Mouse (Mus musculus) urinary bladder, postnatal 36 days (tissue): ENCODE measurements around the gene Adamtsl3.
"Not testable (repeated sequence)": the region's sequence is repeated elsewhere in the genome, so short reads cannot be mapped to it uniquely, and the experiment has no call there.

Source experiments
- DNase-seq, 2 experiments: peaks; one replicate each; pipeline ENCODE4 v3.0.0; 2022; ENCODE audit warnings: low spot score in 2 of 2, mixed read lengths in 1 of 2

Adamtsl3 gene

DNA sequence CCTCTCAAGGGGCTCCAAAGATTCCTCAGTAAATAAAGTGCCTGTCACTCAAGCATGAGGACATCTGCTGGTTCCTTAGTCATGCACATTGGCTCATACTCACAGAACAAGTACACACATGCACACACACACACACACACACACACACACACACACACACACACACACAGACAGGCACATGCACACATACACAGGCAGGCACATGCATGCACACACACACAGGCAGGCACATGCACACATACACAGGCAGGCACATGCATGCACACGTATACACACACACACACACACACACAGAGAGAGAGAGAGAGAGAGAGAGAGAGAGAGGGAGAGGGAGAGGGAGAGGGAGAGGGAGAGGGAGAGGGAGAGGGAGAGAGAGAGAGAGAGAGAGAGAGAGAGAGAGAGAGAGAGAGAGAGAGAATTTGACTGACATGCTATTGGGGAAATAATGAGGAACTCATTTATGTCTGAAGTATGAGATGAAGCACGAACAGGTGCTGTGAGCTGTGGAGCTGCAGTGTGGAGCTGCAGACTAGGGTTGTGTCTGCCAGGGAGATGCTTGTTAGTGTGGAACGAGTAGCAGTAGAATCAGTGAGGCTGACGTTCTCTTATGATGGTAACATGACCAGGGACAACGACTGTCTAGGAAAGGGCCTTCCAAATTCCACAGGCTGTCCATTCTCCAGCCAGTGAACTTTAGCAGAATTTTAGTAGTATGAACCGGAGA lies 85.0 kb downstream of the Adamtsl3 start:
- not testable (repeated sequence) for DNase-seq

DNA sequence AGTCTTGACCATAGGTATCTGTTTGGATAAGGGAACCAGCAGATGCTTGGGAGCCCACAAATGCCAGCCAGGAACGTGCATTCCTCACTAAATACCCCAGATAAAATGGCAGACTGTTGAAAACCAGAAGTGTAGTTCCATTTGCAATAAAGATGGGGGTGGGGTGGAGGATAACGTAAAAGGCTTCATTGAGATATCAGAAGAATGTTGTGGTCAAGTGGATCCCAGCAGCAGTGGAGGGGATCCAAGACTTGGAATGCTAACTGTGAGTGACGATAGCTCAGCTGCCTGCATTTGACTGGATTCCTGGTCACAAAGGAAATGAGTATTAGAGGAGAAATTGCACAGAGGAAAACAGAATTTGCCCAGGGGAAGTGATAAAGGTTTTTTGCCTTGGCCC lies 87.1 kb downstream of the Adamtsl3 start:
- DNase-seq, result no peak

GRCm38 (mm10) chr7:82423602-82424001 lies 88.1 kb downstream of the Adamtsl3 start:
- DNase-seq, result no peak

DNA sequence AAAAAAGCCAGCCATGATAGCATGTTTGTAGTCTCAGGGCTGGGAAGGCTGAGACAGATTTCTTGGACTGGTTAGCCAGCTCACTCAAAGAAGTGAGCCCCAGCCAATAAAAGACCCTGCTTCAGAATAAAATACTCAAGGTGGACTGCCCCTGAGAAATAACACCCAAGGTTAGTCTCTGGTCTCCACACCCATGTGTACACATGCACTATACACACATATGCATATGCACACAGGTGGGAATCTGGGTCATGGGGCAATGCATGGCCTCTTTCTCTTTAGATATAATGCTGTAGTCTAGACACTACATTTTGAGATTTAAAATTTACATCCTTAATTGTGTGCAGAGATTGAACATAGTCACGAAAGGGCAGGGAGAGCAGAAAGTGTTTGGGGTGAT lies 88.8 kb downstream of the Adamtsl3 start:
- no peak for DNase-seq

GRCm38 (mm10) chr7:82425374-82425773 lies 89.9 kb downstream of the Adamtsl3 start:
- DNase-seq, result no peak

- no peak for DNase-seq
These were observed 94.0 kb downstream of the Adamtsl3 start for GRCm38 (mm10) chr7:82429447-82429846.

GRCm38 (mm10) chr7:82431572-82431971 lies 96.1 kb downstream of the Adamtsl3 start:
- DNase-seq, result no peak

GRCm38 (mm10) chr7:82433226-82433625 lies 97.7 kb downstream of the Adamtsl3 start:
- no peak for DNase-seq

DNA sequence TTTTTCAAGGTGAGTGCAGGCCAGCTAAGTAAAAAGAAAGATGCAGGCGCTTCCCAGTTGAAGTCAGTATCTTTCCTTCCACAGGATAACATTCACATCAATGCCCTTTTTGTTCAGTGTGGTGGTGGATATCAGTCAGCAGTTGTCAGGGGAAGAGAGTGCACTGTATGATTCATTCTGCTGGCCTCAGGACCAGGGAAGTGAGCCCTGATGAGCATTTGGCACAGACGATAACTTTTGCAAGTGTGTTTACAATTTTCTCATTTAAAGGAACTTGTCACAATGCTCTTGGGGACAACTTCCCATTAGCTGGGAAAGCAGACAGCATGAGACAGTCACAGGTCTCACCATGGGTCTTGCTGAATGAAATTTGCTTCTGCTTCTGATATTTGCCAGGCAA lies 122.9 kb downstream of the Adamtsl3 start:
- DNase-seq, result no peak

- peak in 1 of 2 experiments; percentile 5 for DNase-seq
These were observed 127.5 kb downstream of the Adamtsl3 start for GRCm38 (mm10) chr7:82462921-82463523.

DNA sequence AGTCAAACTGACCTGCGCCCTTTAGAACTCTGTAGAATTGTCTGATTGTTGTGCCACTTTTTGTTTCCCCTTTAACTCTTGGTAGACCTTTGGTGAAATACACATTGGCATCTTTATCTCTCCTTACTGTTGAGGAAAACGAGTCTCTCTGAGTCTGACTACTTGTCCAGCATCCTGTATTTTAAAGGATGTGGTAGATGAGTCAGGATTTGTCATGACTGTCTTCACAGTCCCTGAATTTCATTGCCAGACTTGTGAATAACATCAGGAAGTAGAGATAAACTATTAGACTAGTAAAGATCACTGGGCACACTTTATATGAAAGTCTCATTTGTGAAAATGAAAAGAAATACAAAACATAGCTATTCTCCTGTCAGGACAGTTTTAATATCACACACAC lies 128.9 kb downstream of the Adamtsl3 start:
- DNase-seq, result no peak

DNA sequence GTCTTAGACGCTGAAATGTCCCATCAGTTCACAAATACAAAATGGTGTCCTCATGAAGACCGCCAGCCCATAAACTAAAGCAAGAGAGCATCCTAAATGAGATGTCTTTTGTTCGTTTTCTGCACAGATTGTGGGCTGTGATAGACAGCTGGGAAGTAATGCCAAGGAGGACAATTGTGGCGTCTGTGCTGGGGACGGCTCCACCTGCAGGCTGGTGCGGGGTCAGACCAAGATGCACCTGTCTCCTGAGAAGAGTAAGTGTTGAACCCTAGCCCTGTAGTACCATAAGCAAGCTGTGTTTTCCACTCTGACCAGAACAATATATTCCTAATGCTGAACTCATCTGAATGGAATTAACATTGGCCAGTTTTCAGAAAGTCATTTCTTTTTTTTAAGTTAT lies 129.9 kb downstream of the Adamtsl3 start:
- DNase-seq, result no peak

- DNase-seq, result no peak
These were observed 141.1 kb downstream of the Adamtsl3 start for GRCm38 (mm10) chr7:82476441-82477221.

DNA sequence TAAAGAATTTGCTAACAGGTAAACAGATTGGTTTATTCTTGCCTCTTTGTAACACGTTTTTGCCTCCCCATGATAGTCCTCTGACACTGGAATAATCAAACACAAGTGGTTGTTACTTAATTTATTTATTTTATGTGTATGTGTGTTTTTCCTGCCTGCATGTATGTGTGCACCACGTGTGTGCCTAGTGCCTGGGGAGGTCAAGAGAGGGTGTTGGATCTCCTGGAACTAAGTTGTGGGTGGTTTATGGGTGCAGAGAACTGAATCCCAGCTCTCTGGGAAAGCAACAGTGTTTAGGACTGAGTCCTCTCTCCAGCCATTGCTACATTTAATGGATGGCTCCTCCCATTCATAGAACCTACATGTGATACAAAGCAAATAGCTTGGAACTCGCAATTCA lies 143.0 kb downstream of the Adamtsl3 start:
- no peak for DNase-seq

DNA sequence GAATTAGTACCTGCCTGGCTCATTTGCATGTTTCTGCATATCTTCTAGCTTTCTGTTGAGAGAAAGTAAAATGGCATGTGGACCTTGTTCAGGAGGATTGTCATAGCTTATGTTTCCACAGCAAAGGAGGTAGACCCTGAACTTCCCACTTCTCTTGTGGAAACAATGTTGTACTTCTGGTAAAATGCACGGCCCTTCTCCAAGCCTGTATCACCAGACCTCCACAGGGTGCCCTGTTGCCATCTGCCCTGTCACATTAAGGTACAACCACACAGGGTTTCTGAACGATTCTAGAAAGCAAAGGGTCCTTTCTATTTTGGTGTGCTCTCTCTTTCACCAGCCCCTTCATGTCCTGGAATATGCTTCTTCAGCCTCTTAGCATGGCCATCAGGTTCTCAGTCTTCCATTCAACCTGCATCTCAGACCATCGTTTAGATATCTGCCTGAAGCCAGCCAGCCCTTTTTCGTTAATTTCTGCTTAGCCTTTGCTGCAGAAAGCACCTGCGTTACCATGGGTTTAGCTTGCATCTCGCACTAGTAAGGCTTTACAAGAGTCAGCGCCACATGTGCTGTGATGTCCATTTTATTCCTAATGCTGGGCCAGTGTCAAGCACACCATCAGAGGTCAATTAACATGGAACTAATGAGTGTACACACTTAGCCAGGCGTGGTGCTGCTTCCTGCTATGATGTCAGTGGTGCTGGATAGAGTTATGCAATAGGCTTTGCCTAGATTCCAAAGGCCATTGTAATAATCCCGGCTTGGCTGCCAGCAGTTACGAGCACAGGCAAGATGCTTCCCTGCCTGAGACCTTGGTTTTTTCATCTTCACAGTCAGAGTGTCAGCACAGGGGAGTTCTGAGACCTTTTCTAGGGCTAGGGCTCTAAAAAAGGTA lies 143.6 kb downstream of the Adamtsl3 start:
- DNase-seq, result peak; percentile 31 to 52

GRCm38 (mm10) chr7:82483426-82483825 lies 147.9 kb downstream of the Adamtsl3 start:
- DNase-seq, result no peak

DNA sequence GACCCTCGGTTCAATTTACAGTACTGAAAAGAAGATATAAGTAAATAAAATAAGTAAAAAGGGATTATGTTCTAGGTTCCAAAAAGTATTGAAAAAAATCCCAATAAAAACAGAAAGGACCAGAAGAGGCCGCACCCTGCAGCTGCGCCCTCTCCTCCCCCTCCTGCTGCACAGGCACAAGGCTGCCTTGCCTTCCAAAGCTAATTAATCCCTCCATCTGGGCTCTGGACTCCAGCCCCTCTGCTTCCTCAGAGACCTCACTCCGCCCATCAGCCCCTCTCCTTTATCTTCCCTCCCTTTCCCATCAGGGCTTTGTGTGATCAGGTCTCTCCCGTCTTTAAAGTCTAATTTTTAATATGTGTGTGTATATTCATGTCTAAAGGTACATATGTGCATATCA lies 149.3 kb downstream of the Adamtsl3 start:
- DNase-seq, result peak in 1 of 2 experiments; percentile 16

DNA sequence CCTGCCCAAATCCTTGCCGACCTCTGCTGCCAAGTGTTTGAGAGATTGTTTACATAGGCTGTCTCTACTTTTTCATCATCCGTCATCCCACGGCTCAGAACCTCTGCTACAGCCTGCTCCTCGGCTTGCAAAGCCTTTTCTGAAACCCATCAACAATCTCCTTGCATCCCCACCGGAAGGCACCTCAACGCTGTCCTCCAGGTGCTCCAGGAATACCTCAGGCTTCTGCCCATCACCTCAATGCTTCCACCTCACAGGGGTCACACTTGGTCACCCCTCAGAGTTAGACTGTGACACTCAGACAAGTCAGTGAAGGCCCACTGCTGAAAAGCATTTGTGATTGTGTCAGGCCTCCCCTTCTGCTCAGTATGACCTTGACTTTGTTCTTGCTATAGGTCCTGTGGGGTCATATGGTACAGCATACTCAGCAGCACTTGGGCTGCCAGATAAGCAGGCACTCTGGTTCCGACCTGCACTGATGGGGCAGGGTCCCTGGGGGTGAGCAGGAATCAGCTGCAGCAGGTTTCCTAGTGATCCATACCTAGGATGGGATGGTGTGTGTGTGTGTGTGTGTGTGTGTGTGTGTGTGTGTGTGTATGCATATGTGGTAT lies 150.0 kb downstream of the Adamtsl3 start:
- no peak for DNase-seq

GRCm38 (mm10) chr7:82491018-82491417 lies 155.5 kb downstream of the Adamtsl3 start:
- no peak for DNase-seq

GRCm38 (mm10) chr7:82492881-82493280 lies 157.4 kb downstream of the Adamtsl3 start:
- no peak for DNase-seq

GRCm38 (mm10) chr7:82494220-82494619 lies 158.7 kb downstream of the Adamtsl3 start:
- DNase-seq, result no peak
